ENCODE assay signal across 9 mouse cellular contexts in the genomic region with DNA sequence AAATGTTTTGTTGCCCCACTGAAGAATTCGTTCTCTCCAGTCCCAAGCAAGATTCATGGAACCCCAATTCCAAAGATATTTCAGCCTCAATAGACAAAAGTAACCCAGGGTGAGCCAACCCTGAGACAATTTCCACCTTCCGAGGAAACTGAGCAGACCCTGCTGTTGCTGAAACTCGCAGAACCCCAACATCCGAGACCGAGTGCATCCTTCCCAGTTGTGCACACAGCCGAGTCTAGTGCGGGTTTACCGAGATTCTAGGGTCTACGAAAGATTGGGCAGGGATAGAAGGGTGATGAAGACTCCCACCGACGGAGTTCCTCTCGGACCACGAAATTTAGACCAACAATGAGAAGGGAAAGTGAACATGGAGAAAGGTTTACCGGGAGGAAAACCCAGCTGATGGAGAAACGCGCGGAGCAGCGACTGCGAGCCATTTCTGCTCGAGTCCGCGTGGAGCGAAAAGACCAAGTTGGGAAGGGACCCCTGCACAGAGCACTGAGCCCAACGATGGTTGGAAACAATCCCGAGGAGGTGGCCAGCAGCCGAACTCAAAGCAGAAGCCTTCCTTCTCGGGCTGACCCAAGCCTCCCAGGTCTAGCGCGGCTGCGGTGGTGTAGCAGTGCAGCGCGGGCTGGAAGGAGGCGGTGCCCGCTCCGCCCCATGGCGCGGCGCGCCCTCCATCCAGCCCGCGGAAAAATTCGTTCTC. TPM values are rescaled to one million over a fixed set of nuclear protein-coding genes. Genes with fewer than 3 reads are reported as not detected.
DNase-seq lines count a peak whose midpoint lies in the region; ATAC-seq and TF ChIP-seq lines count a peak whose summit lies in the region.
"Had no signal": no experiment of that assay in that cellular context is flagged by ENCODE, and none has a peak within 500 bp of the region (broad histone marks: within the 10 kb centered on the region; RNA-seq: fewer than 3 reads in every experiment).

No protein-coding gene starts in this region.

- H3K4me2 ChIP-seq in liver, embryonic 11.5 days = peak overlapping the region; percentile 26; the same call in 1 of the 2 replicates
- no peak overlapping the region for H3K4me2 ChIP-seq in midbrain, postnatal 0 days (ENCODE audit: low read depth, low read length, poor library complexity, severe bottlenecking)

- no peak overlapping the region for H3K27ac ChIP-seq in liver, embryonic 11.5 days (ENCODE audit: low read depth, low read length)
- H3K27ac ChIP-seq in midbrain, postnatal 0 days (ENCODE audit: low read depth, low read length) = no peak overlapping the region

- TF ChIP-seq CTCF in midbrain, postnatal 0 days (IDR thresholded peaks at IDR 0.05) = no peak

- H3K9ac ChIP-seq in liver, embryonic 11.5 days (ENCODE audit: low read depth, low read length) = no peak overlapping the region
- no peak overlapping the region for H3K9ac ChIP-seq in midbrain, postnatal 0 days (replicated peaks; ENCODE audit: low read length, poor library complexity, severe bottlenecking)

- H3K4me3 ChIP-seq in liver, embryonic 11.5 days (ENCODE audit: low read depth, low read length) = no peak overlapping the region; the same call in 1 of the 2 replicates
- no peak overlapping the region for H3K4me3 ChIP-seq in midbrain, postnatal 0 days (ENCODE audit: low read depth, low read length)

- H3K9me3 ChIP-seq in liver, embryonic 11.5 days (ENCODE audit: control insufficient read depth, low read length) = no peaks in the 10 kb centered on the region
- no peaks in the 10 kb centered on the region for H3K9me3 ChIP-seq in midbrain, postnatal 0 days (ENCODE audit: low read length)

- no peak for ATAC-seq in liver, embryonic 11.5 days (replicated peaks; ENCODE audit: low FRiP score)
- peak; percentile 29 for ATAC-seq in inflammation-experienced regulatory T-cells, adult 6 months
- ATAC-seq in midbrain, postnatal 0 days (ENCODE audit: low FRiP score) = peak; percentile 14; the same call in 1 of the 2 replicates

- H3K27me3 ChIP-seq in liver, embryonic 11.5 days (replicated peaks; ENCODE audit: control insufficient read depth, insufficient read depth, low read length) = peaks cover 98% of the 10 kb centered on the region
- H3K27me3 ChIP-seq in midbrain, postnatal 0 days (ENCODE audit: insufficient read depth, low read length) = peaks cover 70% of the 10 kb centered on the region

- WGBS in liver, embryonic 11.5 days = 2% methylated on average over 42 of the region's 42 CpGs
- 1% methylated on average over 42 of the region's 42 CpGs for WGBS in midbrain, postnatal 0 days

- H3K36me3 ChIP-seq in liver, embryonic 11.5 days (ENCODE audit: control insufficient read depth, insufficient read depth, low read length) = no peaks in the 10 kb centered on the region
- H3K36me3 ChIP-seq in midbrain, postnatal 0 days (ENCODE audit: insufficient read depth, low read length) = no peaks in the 10 kb centered on the region

- peak; percentile 47 for DNase-seq in liver, embryonic 11.5 days (ENCODE audit: low spot score)
- DNase-seq in liver = no peak
- DNase-seq in embryo, embryonic 10.5 days (ENCODE audit: low spot score) = peak; percentile 75
- no peak for DNase-seq in midbrain, postnatal 0 days (ENCODE audit: low spot score)
- no peak for DNase-seq in left cerebral cortex, adult 8-10 months (ENCODE audit: low spot score in 2 of 2)
- no peak for DNase-seq in layer of hippocampus, postnatal 14 days (ENCODE audit: low spot score in 2 of 2)
- no peak for DNase-seq in spleen, postnatal 4 days (ENCODE audit: low spot score in 2 of 2)

- no peaks in the 10 kb centered on the region for H3K4me1 ChIP-seq in liver, embryonic 11.5 days (replicated peaks; ENCODE audit: control insufficient read depth, insufficient read depth, low read length)
- no peaks in the 10 kb centered on the region for H3K4me1 ChIP-seq in midbrain, postnatal 0 days (ENCODE audit: insufficient read depth, low read length)

RNA-seq across cellular contexts. Expression of a gene that starts 6.9 kb away (rescaled TPM):
- 0.05 TPM in 1 of 2 replicates, not detected in the other for polyA plus RNA-seq in liver, embryonic 11.5 days (2014; fragmentation: Nextera tagmentation; extraction: Ambion mirVana)
- polyA plus RNA-seq in inflammation-experienced regulatory T-cells, adult 6 months (2017; shearing (Covaris generic)) = under 1 TPM in 2 of 3 experiments, not detected in 1; 0.23 to 0.26 TPM
- 1.0 and 2.5 TPM in 2 replicates for total RNA-seq in midbrain, postnatal 0 days (2014; rRNA removed)
- polyA plus RNA-seq in midbrain, postnatal 0 days (2015; fragmentation: Nextera tagmentation; extraction: Ambion mirVana) = 0.44 and 0.58 TPM in 2 replicates
- total RNA-seq in left cerebral cortex, adult 8-10 months (2022) = under 1 TPM; 0.42 to 0.78 (median 0.50) TPM
- under 1 TPM in 1 of 2 experiments, not detected in 1; 0.12 TPM for total RNA-seq in layer of hippocampus, postnatal 14 days (2021)

RNA-seq across cellular contexts. Expression of a gene that starts 24.0 kb away (rescaled TPM):
- polyA plus RNA-seq in liver, embryonic 11.5 days (2014; fragmentation: Nextera tagmentation; extraction: Ambion mirVana) = not detected in 2 replicates
- not detected for polyA plus RNA-seq in inflammation-experienced regulatory T-cells, adult 6 months (2017; shearing (Covaris generic))
- 0.27 TPM in 1 of 2 replicates, not detected in the other for total RNA-seq in midbrain, postnatal 0 days (2014; rRNA removed)
- 0.31 and 0.39 TPM in 2 replicates for polyA plus RNA-seq in midbrain, postnatal 0 days (2015; fragmentation: Nextera tagmentation; extraction: Ambion mirVana)
- total RNA-seq in left cerebral cortex, adult 8-10 months (2022) = not detected
- not detected for total RNA-seq in layer of hippocampus, postnatal 14 days (2021)
- total RNA-seq: heart, postnatal 14 days had no signal

Comparison
In these comparisons a context has a peak if more than half of its experiments do, and no peak if none do; other contexts are left out.
1. DNase-seq: peak in liver, embryonic 11.5 days (single experiment) and embryo, embryonic 10.5 days (single experiment); none in liver (single experiment), midbrain, postnatal 0 days (single experiment), left cerebral cortex, adult 8-10 months (0 of 2), layer of hippocampus, postnatal 14 days (0 of 2) and spleen, postnatal 4 days (0 of 2).